Mouse (Mus musculus) layer of hippocampus, postnatal 10 days (tissue): ENCODE measurements around the gene Ceacam18. TPM values are rescaled to one million over a fixed set of nuclear protein-coding genes. Genes with fewer than 3 reads are reported as not detected.
A peak's percentile ranks its signal among the peaks of the same experiment; 100 is the strongest.

ENCODE experiments used
- DNase-seq, 2 experiments: peaks; one replicate each; pipeline ENCODE4 v3.0.0; 2021; ENCODE audit warnings: low spot score in 2 of 2
- long read RNA-seq: library from polyadenylated mRNA; stranded (forward); transcript quantifications from one replicate; pipeline ENCODE4 v2.0.0, GENCODE M21; 2023
- total RNA-seq, 2 experiments: library from RNA; stranded (reverse); gene quantifications; 2 replicates each; pipeline ENCODE4 v1.2.3; 2021

Gene Ceacam18
- total RNA-seq, result under 1 TPM in 1 of 2 experiments, not detected in 1; 0.16 TPM
- long read RNA-seq, result 0 reads

DNA sequence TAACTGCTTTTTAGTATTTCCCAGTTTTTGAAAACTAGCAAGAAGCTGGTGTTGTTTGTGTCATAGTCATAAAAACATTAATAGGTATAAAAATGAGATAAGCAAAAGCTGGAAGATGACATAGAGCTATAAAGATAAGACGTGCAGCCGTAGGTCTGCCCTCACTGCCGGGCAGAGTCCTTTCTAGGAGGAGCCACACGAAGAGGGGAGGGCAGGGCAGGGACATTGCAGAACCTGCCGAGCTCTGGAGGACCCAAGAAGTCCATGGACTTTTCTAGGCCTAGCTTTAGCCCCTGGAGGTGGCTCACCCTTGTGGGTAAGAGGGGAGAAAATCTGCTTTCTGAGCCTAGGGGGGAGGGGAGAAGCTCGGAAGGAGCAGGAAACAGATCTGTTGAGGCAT lies at the start of gene Ceacam18:
TSS of gene Ceacam18 (plus strand) at position 208 of the 400 bp plus-strand sequence.
- DNase-seq, result no peak

DNA sequence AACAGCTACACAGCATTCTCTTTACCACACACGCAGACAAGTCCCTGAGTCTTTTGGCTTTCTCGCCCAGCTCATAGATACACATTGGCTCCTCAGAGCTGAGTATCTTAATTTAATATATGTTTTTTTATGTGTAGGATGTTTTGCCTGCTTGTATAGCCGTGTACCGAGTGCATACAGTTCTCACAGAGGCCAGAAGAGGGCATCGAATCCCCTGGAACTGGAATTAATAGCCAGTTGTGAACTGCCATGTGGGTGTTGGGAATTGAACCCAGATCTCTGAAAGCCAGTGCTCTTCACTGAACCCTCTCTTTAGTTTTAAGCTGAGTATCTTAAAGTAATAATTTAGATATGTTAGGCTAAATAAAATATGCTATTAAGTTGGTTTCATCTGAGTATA lies 49.7 kb upstream of the Ceacam18 start:
- no peak for DNase-seq

- DNase-seq, result no peak
Observed at GRCm38 (mm10) chr7:43601884-43602283, 32.6 kb upstream of the Ceacam18 start.

DNA sequence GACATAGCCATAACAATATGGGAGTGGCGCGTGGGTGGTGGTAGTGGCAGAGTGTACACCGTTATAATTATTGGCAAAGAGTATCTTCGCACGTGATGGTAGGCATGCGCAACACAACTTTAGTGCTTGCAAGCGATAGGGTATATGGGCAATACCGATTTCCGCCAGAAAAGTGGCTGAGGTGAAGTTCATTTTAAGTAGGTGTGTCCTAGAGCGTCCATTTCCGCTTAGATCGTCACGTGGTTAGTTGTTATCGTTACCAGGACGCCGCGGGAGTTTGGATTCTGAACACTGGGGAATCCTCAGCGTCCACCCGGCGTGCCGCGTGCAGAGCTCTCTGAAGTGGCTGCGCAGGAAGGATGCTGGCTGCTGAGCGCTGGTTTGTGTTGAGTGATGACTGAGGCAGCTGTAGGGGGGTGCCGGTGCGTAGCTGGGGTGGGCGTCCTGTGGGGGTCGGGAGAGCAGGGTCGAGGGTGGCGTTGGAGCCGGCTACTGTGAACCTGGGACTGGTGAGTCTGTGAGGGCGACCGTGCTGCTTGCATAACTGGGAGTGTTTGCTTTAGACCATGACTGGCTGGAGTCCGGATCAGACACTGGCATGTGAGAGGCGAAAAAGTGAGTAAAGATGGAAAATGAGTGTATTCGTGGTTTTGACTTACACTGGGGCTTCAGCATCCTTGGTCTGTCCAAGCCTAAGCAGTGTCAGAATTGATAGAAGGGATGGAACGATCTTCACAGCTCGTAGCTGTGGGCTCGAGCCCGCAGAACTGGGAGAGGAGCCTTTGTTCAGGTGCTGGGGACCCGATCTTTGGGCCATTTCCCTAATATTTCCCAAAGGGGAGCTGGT lies 27.4 kb upstream of the Ceacam18 start, which contains the start of gene Zfp819:
TSS of gene Zfp819 (plus strand) at position 274 of the 847 bp plus-strand sequence.
- peak; percentile 77 to 78 for DNase-seq

GRCm38 (mm10) chr7:43607743-43608287 lies 26.7 kb upstream of the Ceacam18 start:
- DNase-seq, result no peak

DNA sequence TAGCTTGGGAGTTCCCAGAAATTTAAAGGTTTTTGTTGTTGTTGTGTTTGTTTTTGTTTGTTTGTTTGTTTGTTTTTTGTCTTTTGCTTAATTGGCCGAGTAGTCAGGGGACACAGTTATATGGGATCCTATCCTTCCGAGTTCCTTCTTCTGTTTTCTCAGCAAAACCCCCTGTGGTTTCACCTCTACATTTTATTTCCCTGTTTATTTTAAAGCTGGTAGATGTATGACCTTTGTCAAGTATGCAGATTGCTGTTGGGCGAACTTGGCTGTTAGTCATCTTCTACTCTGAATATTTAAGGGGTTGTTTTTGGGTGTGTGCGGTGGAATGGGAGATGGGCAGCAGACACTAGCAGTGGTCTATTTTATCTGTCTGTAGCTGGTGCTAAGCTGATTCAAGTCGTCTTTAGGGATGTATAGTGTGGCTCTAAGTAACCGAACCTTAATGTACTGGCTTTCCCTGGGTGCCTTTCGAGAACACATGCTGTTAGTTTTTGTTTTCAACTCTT lies 26.1 kb upstream of the Ceacam18 start:
- no peak for DNase-seq

- DNase-seq, result no peak
Observed at GRCm38 (mm10) chr7:43613816-43614551, 20.5 kb upstream of the Ceacam18 start.

- no peak for DNase-seq
Observed at GRCm38 (mm10) chr7:43622927-43623326, 11.6 kb upstream of the Ceacam18 start.

GRCm38 (mm10) chr7:43623819-43624218 lies 10.7 kb upstream of the Ceacam18 start:
- no peak for DNase-seq

DNA sequence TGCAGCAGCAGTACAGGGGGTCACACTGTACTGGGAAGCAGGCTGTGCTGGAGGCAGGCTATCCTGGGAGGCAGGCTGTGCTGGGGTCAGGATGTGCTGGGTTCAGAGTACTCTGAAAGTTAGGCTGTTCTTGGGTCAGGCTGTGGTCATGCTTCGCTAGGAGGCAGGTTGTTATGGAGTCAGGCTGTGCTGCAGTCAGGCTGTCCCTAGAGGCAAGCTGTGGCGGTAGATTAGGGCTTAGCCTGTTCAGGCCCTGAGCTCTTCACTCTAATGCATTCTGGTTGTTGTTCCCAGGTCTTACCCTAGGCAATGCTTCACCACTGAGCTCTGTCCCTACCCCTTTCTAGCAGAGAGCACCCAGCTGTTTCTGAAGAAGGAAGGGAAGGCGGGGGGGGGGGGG lies 9.4 kb upstream of the Ceacam18 start:
- DNase-seq, result no peak

DNA sequence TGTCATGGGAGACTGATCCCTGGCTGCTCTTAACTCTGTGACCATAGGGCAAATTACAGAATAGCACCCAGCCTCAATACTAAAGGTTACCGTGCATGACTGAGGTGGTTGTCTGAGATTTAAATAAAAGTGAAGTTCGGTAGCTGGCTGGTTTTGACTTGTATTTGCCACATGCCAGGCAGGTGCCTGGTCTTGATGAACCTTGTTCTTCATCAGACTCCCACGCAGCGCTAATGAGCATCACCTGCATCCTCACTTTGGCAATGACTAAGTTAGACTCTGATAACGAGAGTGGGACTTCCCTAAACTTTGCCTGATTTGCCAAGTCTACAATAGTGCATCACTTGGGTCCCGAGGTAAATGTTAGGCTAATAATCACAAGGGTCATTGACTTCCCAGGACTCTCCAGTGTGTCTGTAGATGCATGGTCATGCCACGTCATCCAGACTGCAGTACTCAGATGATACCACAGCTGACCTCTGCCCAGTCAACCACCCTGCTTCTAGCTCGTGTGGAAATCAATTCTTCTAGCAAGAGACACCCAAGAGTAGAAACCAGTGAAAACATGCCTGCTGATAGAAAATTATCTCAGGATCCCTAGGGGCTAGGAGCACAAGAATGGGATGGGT lies 8.6 kb upstream of the Ceacam18 start:
- no peak for DNase-seq

DNA sequence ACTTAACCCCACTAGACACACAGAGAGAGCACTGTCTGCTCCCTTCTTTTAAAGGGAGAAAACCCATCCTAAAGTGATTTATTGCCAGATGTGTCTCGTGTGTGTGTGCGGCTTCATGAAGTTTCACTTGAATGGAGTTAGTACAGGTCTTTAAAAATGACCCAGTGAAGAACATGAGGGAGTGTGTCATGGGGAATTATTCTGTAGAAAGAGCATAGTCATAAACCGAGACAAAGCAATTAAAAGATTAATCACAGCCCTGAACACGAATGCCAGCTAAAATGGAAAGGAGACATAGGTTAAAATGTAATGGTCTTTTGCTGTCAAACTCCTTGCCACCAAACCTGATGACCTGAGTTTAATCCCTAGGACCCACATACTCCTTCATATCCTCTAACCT lies 567 bp upstream of the Ceacam18 start:
- DNase-seq, result no peak

DNA sequence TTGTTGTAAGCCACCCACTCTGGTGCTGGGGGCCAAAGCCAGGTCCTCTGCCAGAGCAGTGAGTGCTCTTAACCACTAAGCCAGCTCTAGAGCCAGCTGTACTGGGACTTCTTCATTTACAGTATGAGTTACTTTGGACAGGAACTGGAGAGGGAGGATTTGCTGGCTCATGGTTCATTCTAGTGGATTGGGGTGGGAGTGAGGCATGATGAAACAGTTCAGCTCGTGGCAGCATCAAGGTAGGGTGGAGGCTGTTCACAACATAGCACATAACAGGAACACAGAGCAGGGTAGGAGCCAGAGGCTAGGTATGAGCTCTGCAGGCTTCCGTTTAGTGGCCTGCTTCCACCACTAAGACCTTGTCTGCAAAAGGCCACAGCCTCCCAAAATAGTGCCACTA lies 1.7 kb downstream of the Ceacam18 start:
- DNase-seq, result no peak

- DNase-seq, result no peak
Observed at GRCm38 (mm10) chr7:43637118-43637517, 2.6 kb downstream of the Ceacam18 start.

DNA sequence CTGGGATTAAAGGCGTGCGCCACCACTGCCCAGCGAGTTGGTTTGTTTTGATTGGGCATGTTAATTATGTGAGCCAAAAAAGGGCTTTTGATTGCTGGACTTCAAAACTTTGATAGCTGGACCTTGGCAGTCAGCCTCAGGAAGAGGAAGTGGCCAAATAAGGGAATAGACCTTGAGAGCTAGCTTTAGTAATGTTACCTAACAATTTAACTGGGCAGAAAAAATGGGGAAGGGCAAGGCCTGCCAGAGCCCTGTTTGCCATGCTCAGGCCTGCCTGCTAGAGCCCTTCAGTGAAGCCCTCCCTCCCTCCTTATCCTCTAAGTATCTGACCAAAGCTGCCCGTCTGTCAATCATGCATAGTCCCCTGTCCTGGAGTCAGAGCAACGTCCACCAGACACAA lies 8.1 kb downstream of the Ceacam18 start:
- DNase-seq, result no peak

- no peak for DNase-seq
Observed at GRCm38 (mm10) chr7:43643046-43643652, 8.6 kb downstream of the Ceacam18 start.

DNA sequence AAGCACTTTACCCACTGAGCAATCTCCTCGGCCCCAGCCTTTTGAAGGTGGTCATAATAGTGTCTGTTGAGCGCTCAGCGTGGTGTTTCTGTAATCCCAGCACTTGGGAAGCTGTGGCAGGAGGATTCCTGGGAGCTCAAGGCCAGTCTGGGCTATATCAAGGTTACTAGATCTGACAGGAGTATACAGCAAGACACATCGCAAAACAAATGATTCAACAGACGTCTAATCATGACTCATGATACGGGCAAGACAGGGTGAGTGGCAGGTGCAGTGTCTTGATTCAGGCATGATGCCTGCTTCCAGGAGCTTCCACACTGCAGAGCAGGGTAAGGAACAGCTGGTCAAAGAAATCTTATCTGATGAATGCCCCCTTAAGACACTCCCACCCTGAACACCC lies 18.2 kb downstream of the Ceacam18 start:
- no peak for DNase-seq

DNA sequence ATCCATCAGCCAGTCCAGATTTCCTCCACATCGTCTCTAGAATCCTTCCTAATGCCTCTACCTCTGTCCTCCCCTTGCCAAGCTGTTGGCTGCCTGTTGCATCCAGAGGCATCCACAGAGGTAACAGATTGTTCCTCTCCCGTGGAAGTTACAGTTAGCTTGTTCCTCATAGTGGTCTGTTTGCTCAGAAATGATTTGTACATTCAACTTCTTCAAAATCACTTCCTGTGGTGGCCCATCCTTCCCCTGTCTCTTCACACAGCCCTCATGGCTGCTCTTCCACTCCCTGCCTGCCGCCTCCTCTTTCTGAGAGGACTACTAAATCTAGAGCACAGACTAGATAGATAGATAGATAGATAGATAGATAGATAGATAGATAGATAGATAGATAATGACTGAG lies 20.0 kb downstream of the Ceacam18 start:
- no peak for DNase-seq

GRCm38 (mm10) chr7:43656232-43656631 lies 21.7 kb downstream of the Ceacam18 start:
- DNase-seq, result no peak

GRCm38 (mm10) chr7:43660002-43660401 lies 25.5 kb downstream of the Ceacam18 start, which contains the start of gene Siglece:
Gene Siglece (minus strand): TSS chr7:43660161.
- DNase-seq, result no peak

GRCm38 (mm10) chr7:43662804-43663203 lies 28.3 kb downstream of the Ceacam18 start:
- DNase-seq, result no peak
